In the genomic region with DNA sequence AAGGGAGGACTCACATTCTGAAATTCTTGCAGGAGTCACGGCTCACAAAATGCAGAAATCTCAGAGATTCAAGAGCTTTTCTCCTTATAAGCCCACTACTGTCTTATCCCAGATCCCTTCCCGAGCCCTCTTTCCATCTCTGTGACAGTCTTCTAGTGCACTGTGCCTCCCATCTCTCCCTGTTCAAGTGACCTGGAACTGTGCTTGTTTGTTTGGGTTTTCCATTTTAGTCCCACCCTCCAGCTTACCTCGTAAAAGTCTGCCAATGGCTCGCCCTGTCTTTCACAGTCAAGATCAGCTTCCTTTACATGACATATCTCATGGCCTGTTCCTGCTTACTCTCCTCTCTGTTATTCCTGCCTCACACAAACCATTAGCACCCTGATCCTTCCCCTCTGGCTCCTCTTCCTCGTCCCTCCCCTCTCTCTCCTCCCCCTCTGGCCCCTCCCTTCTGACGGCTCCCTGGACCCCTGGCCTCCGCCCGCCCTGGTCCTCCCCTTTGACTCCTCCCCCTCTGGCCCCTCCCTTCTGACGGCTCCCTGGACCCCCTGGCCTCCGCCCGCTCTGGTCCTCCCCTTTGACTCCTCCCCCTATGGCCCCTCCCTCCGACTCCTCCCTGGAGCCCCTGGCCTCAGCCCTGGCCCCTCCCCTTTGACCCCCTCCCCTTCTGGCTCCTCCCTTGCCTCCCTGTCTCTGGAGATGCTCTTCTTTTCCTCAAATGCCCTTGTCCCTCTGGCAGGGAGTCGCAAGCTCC, we compare ENCODE assay signal across 8 mouse cellular contexts. TPM values are rescaled to one million over a fixed set of nuclear protein-coding genes. Genes with fewer than 3 reads are reported as not detected.
A peak's percentile ranks its signal among the peaks of the same experiment; 100 is the strongest.
DNase-seq lines count a peak whose midpoint lies in the region; ATAC-seq and TF ChIP-seq lines count a peak whose summit lies in the region.

No protein-coding gene starts in this region.

- no peak overlapping the region for H3K9ac ChIP-seq in ES-Bruce4 (ENCODE audit: low read depth, poor library complexity, severe bottlenecking)
- H3K9ac ChIP-seq in stomach, embryonic 16.5 days (ENCODE audit: low read length) = no peak overlapping the region

- no peak overlapping the region for H3K27ac ChIP-seq in ES-Bruce4 (ENCODE audit: insufficient read depth, low read length)
- H3K27ac ChIP-seq in stomach, embryonic 16.5 days (ENCODE audit: low read length) = no peak overlapping the region

- peak; percentile 78 for ATAC-seq in stomach, embryonic 16.5 days (ENCODE audit: insufficient read depth, low FRiP score)

- 11% methylated on average over 13 of the region's 13 CpGs for WGBS in stomach, embryonic 16.5 days

- TF ChIP-seq EP300 in ES-Bruce4 (IDR thresholded peaks at IDR 0.05; ENCODE audit: insufficient read depth, low read depth, low read length) = no peak

- no peak for TF ChIP-seq POLR2A in ES-Bruce4 (IDR thresholded peaks at IDR 0.05; ENCODE audit: insufficient read depth, low read length)

- peak overlapping the region; percentile 23 for H3K4me2 ChIP-seq in stomach, embryonic 16.5 days (ENCODE audit: low read depth, low read length)

- no peaks in the 10 kb centered on the region for H3K4me1 ChIP-seq in ES-Bruce4 (ENCODE audit: control insufficient read depth, insufficient read depth, low read length)
- H3K4me1 ChIP-seq in stomach, embryonic 16.5 days (ENCODE audit: control insufficient read depth, insufficient read depth, low read length) = no peaks in the 10 kb centered on the region

- peak; percentile 34 for DNase-seq in embryo, embryonic 11.5 days (ENCODE audit: low read depth, low spot score)
- DNase-seq in heart, adult 9 months (ENCODE audit: low spot score in 2 of 2) = peak; percentile 33 to 42
- DNase-seq in kidney, adult 8-10 months = peak; percentile 19 to 50
- DNase-seq in lung, postnatal 10 days = peak; percentile 80
- no peak for DNase-seq in left cerebral cortex, adult 18-20 months (ENCODE audit: low spot score in 2 of 2)
- DNase-seq in layer of hippocampus, postnatal 25 days (ENCODE audit: extremely low spot score in 1 of 2, low spot score in 1 of 2) = no peak

- H3K9me3 ChIP-seq in ES-Bruce4 (replicated peaks; ENCODE audit: control insufficient read depth, insufficient read depth, low read length, poor library complexity, severe bottlenecking) = no peaks in the 10 kb centered on the region
- H3K9me3 ChIP-seq in stomach, embryonic 16.5 days (replicated peaks; ENCODE audit: control insufficient read depth, low read length) = no peaks in the 10 kb centered on the region

- H3K27me3 ChIP-seq in ES-Bruce4 (ENCODE audit: control insufficient read depth, insufficient read depth, low read length, poor library complexity, severe bottlenecking) = no peaks in the 10 kb centered on the region
- no peaks in the 10 kb centered on the region for H3K27me3 ChIP-seq in stomach, embryonic 16.5 days (ENCODE audit: control insufficient read depth, insufficient read depth, low read length)

- H3K36me3 ChIP-seq in ES-Bruce4 (ENCODE audit: control insufficient read depth, insufficient read depth, low read length, poor library complexity, severe bottlenecking) = no peaks in the 10 kb centered on the region
- H3K36me3 ChIP-seq in stomach, embryonic 16.5 days (ENCODE audit: control insufficient read depth, insufficient read depth, low read length) = no peaks in the 10 kb centered on the region

- peak overlapping the region; percentile 43 for H3K4me3 ChIP-seq in ES-Bruce4 (ENCODE audit: low read depth, low read length)
- H3K4me3 ChIP-seq in stomach, embryonic 16.5 days (replicated peaks; ENCODE audit: low read length) = no peak overlapping the region

- TF ChIP-seq CTCF in ES-Bruce4 (IDR thresholded peaks at IDR 0.05; ENCODE audit: low read depth, low read length) = no peak

RNA-seq across cellular contexts. Expression of a gene that starts 55.5 kb away (rescaled TPM):
- 4.9 TPM in 2 replicates for polyA plus RNA-seq in ES-Bruce4 (2011; ENCODE audit: insufficient read depth, insufficient read length, low read depth, missing spikeins)
- polyA plus RNA-seq in stomach, embryonic 16.5 days (2015; fragmentation: Nextera tagmentation; extraction: Ambion mirVana) = 1.9 and 2.8 TPM in 2 replicates
- 10 to 100 TPM; 25.4 to 28.3 TPM for total RNA-seq in left cerebral cortex, adult 18-20 months (2021)
- 10 to 100 TPM; 17.4 to 20.7 TPM for total RNA-seq in layer of hippocampus, postnatal 25 days (2021)

Comparison
In these comparisons a context has a peak if more than half of its experiments do, and no peak if none do; other contexts are left out.
1. DNase-seq: peak in embryo, embryonic 11.5 days (single experiment), heart, adult 9 months (2 of 2), kidney, adult 8-10 months (2 of 2) and lung, postnatal 10 days (single experiment); none in left cerebral cortex, adult 18-20 months (0 of 2) and layer of hippocampus, postnatal 25 days (0 of 2).